Comparison of ENCODE assay signal across 8 mouse cellular contexts in genomic region chr2:74964360-74964759, GRCm38 (mm10).
A peak's percentile ranks its signal among the peaks of the same experiment; 100 is the strongest.
DNase-seq lines count a peak whose midpoint lies in the region; ATAC-seq lines count a peak whose summit lies in the region.

No protein-coding gene starts in this region.

- under 1% methylated on average over 6 of the region's 6 CpGs for whole genome bisulfite sequencing in hindbrain, embryonic 16.5 days

- peak overlapping the region; percentile 32; the same call in 1 of the 2 replicates for H3K4me2 ChIP-seq in hindbrain, embryonic 16.5 days (ENCODE audit: low read length)

- no peaks in the 10 kb centered on the region for H3K27me3 ChIP-seq in hindbrain, embryonic 16.5 days (replicated peaks; ENCODE audit: control insufficient read depth, insufficient read depth, low read length)

- H3K4me3 ChIP-seq in hindbrain, embryonic 16.5 days (ENCODE audit: low read length): no peak overlapping the region

- H3K36me3 ChIP-seq in hindbrain, embryonic 16.5 days (ENCODE audit: control insufficient read depth, insufficient read depth, low read length): no peaks in the 10 kb centered on the region

- no peak overlapping the region for H3K27ac ChIP-seq in hindbrain, embryonic 16.5 days (ENCODE audit: low read depth, low read length)

- no peaks in the 10 kb centered on the region for H3K9me3 ChIP-seq in hindbrain, embryonic 16.5 days (ENCODE audit: control insufficient read depth, low read length)

- H3K4me1 ChIP-seq in hindbrain, embryonic 16.5 days (ENCODE audit: control insufficient read depth, insufficient read depth, low read depth, low read length): peaks cover 12% of the 10 kb centered on the region

- no peak overlapping the region for H3K9ac ChIP-seq in hindbrain, embryonic 16.5 days (ENCODE audit: low read depth, low read length)

- peak; percentile 65 for DNase-seq in R1 (ENCODE audit: low read depth, low spot score)
- peak; percentile 57 for DNase-seq in cerebellum, adult 9-11 months
- DNase-seq in frontal cortex, postnatal 14 days (ENCODE audit: low spot score in 2 of 2): peak; percentile 15 to 76
- peak; percentile 75 to 97 for DNase-seq in layer of hippocampus, postnatal 25 days (ENCODE audit: extremely low spot score in 1 of 2, low spot score in 1 of 2)
- peak; percentile 65 for DNase-seq in right cerebral cortex, postnatal 25 days
- DNase-seq in urinary bladder, postnatal 36 days (ENCODE audit: low spot score in 2 of 2): peak; percentile 79 to 89

- ATAC-seq in hindbrain, embryonic 16.5 days: peak; percentile 85
- peak; percentile 92 for ATAC-seq in megakaryocyte progenitor cell, adult 5-6 weeks (replicated peaks; ENCODE audit: poor library complexity)
